Mouse (Mus musculus) lung, postnatal 14 days (tissue): ENCODE data around the gene Nckap5l.
"Not testable (repeated sequence)": the region's sequence is repeated elsewhere in the genome, so short reads cannot be mapped to it uniquely, and the experiment has no call there.

Source experiments
- DNase-seq: peaks from one replicate; pipeline ENCODE4 v3.0.0; 2021

Nckap5l gene

DNA sequence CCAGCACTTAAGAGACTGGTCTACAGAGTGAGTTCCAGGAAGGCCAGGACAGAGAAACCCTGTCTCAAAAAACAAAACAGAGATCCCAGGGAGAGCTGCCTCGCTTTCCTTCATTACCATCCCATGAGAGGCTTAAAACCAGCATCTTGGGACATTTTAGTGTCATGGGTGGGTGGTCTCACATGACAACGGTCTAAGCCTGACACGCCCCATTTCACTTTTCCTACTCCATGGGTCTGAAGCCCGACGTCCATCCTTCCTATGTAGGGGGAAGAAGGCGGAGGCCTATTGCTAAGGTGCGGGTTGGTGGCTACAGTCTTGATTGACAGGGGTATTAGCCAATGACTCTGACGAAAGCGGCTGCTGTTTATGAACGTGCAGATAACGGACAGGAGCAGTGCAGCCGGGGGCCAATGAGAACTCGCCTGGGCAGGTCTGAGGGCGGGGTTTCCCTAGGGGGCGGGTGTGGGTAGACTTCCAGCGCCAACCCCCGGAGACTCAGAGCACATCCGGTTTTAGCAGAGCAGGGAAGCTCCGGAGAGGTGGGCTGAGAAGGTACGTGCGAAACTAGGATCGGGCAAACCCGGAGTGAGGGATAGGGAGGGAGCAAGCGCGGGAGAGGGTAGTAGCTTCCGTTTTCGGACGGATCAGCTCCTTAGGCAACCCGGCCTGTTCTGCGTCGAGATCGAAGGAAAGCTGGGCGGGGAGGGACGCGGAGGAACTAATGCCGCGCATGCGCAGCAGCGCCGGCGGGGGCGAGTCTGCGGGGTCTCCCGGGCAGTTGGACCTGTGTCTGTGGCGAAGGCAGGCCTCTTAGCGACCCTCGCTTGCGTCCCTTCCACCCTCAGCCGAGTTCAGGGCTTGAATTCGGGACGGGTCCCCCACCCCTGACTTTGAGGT is 64.8 kb downstream of the Nckap5l start, which contains the start of gene Tmbim6:
Tmbim6 (plus strand) TSS at position 397 of the 900 bp plus-strand sequence.
- peak; percentile 99 for DNase-seq

DNA sequence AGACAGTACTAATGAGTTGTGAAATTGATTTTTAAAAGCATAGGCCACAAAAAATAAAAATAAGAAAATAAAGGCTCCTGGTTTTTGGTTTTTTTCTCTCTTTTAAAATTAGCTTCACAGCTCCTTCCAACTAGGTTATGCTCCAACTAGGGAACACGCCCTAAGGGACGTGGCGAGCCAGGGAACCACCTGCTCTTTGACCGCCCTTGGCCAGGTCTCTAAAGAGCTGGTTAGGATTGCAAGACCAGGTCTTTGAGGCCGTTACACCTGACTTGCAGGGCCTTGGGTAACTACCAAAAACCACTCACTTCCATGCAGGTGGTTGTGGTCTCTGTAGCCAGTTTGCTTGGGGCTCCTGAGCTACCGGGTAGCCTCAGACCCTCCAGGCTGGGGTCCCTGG is 65.6 kb downstream of the Nckap5l start:
- DNase-seq = no peak

GRCm38 (mm10) chr15:99390472-99391401 is 66.8 kb downstream of the Nckap5l start:
- no peak for DNase-seq

- DNase-seq = no peak
Observed at GRCm38 (mm10) chr15:99387976-99388375, 69.6 kb downstream of the Nckap5l start.

GRCm38 (mm10) chr15:99386796-99387195 is 70.8 kb downstream of the Nckap5l start:
- DNase-seq = no peak

DNA sequence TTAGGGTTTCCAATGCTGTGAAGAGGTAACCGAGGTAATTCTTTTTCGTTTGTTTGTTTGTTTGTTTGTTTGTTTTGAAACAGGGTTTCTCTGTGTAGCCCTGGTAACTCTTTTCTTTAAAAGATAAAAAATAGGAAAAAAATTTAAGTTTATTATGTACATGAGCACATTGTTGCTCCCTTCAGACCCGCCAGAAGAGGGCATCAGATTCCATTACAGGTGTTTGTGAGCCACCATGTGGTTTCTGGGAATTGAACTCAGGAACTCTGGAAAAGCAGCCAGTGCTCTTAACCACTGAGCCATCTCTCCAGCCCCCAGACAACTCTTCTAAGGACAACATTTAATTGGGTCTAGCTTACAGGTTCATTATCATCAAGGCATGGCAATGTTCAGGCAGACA is 71.4 kb downstream of the Nckap5l start:
- DNase-seq = not testable (repeated sequence)

DNA sequence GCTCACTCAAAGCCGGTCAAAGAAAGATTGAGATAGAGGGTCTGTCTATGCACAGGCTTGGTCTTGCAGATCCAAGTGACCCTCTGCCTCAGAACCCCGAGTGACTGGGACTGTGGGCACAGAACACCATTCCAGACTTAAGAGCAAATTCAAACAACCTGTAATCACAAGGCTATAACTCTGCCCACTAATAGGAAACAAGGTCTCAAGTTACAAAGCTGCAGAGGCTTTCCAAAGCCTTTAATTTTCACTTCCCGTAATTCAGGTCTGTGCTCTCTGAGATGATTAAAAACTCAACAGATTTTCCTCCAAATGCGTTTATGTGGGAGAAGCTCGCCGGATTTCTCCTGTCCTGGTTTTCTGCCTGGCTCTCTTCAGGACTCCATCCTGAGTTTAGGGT is 73.5 kb downstream of the Nckap5l start:
- DNase-seq = no peak

- DNase-seq = no peak
Observed at GRCm38 (mm10) chr15:99382893-99383292, 74.7 kb downstream of the Nckap5l start.

GRCm38 (mm10) chr15:99376240-99376639 is 81.3 kb downstream of the Nckap5l start:
- no peak for DNase-seq

DNA sequence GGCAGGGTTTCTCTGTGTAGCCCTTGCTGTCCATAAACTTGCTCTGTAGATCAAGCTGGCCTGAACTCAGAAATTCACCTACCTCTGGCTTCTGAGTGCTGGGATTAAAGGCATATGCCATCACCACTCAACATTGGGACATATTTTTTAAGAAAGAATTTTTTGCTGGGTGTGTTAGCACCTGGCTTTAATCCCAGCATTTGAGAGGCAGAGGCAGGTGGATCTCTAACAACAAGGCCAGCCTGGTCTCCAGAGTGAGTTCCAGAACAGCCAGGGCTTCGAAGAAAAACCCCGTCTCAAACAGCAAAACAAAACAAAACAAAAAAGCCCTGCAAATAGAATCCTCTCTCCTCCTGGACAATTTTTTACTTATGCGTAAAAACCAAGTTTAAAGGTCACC is 82.0 kb downstream of the Nckap5l start:
- no peak for DNase-seq

DNA sequence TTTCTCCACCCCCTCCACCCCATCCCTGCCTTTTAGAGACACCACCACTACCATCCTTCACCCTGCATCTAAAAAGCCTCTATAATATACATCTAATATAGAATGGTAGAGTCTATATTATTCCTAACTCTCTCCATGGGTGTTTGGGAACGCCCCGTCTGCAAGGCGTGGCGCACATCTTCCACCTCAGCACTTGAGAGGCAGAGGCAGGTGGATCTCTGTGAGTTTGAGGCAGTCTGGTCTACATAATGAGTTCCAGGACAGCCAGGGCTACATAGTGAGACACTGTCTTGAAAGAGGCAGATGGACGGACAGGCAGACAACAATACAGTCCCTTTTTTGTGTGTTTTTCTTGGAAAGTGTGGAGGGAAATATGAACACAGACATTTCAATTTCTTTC is 82.5 kb downstream of the Nckap5l start:
- no peak for DNase-seq

GRCm38 (mm10) chr15:99372761-99373160 is 84.8 kb downstream of the Nckap5l start:
- no peak for DNase-seq
